Mouse (Mus musculus) G1E (cell line): Measurements from ENCODE around the gene Gm20708. TPM values are rescaled to one million over a fixed set of nuclear protein-coding genes. Genes with fewer than 3 reads are reported as not detected.

Experiments
- ATAC-seq: 2 replicates; pipeline ENCODE4 v1.8.0; 2016; ENCODE audit warnings: mild to moderate bottlenecking; ENCODE audit not compliant: insufficient number of reproducible peaks, poor library complexity, low FRiP score, severe bottlenecking; ENCODE audit errors: extremely low read depth
- DNase-seq: peaks from one replicate; pipeline ENCODE4 v3.0.0; 2012; ENCODE audit warnings: low spot score
- H3K27me3 ChIP-seq: 2 replicates; pipeline ENCODE4 v1.6.1; 2012; ENCODE audit warnings: mild to moderate bottlenecking, low read length, inconsistent platforms; ENCODE audit not compliant: insufficient read depth
- H3K36me3 ChIP-seq: replicated peaks from 2 replicates; pipeline ENCODE3; 2012; ENCODE audit warnings: mild to moderate bottlenecking, inconsistent platforms
- H3K4me1 ChIP-seq: 2 replicates; pipeline ENCODE4 v1.6.1; 2012; ENCODE audit warnings: low read depth, low read length, inconsistent platforms, mixed read lengths; ENCODE audit not compliant: insufficient read depth
- H3K4me3 ChIP-seq: 2 replicates; pipeline ENCODE4 v1.5.1; 2012; ENCODE audit warnings: low read depth, mild to moderate bottlenecking, inconsistent platforms, low read length, moderate library complexity, mixed read lengths
- H3K9me3 ChIP-seq: replicated peaks from 2 replicates; pipeline ENCODE4 v1.6.1; 2012; ENCODE audit warnings: inconsistent platforms
- CTCF ChIP-seq: IDR thresholded peaks from 2 replicates; pipeline ENCODE4 v1.5.1; 2012; ENCODE audit warnings: low read depth, low read length, inconsistent platforms, mixed read lengths
- GATA1 ChIP-seq: IDR thresholded peaks from 2 replicates; pipeline ENCODE4 v1.6.1; 2012; ENCODE audit warnings: borderline replicate concordance, low read length, inconsistent platforms, mixed read lengths
- GATA2 ChIP-seq: IDR thresholded peaks from 2 replicates; pipeline ENCODE4 v1.6.1; 2012; ENCODE audit warnings: low read depth, low read length, inconsistent platforms, borderline replicate concordance
- POLR2AphosphoS5 ChIP-seq: IDR thresholded peaks from 2 replicates; pipeline ENCODE4 v1.6.1; 2012; ENCODE audit warnings: low read depth, low read length, inconsistent platforms; ENCODE audit not compliant: insufficient replicate concordance
- TAL1 ChIP-seq: conservative IDR thresholded peaks from 2 replicates; pipeline ENCODE4 v1.6.1; 2012; ENCODE audit warnings: low read depth, low read length, inconsistent platforms, mixed read lengths
- polyA plus RNA-seq: library from polyadenylated mRNA; stranded (reverse); fragments of >175 nt; gene quantifications from 2 replicates; pipeline ENCODE4 v1.2.3, GENCODE M21; 2012
- total RNA-seq, 2 experiments: library from RNA; stranded (forward) in 1 of 2; stranded (reverse) in 1 of 2; fragments of 200-1000 nt in 1 of 2; fragments of >200 nt in 1 of 2; fragmentation: Nextera tagmentation in 1 of 2; gene quantifications; 2 replicates each; pipeline ENCODE4 v1.2.3; 2014 to 2017

Gm20708 gene
- 8.7 TPM in 2 replicates for total RNA-seq (2014; fragmentation: Nextera tagmentation)
- total RNA-seq (2017) = 0.29 TPM in 1 of 2 replicates, not detected in the other
- 0.07 and 0.09 TPM in 2 replicates for polyA plus RNA-seq

GRCm38 (mm10) chr11:117809407-117810311 lies at the start of gene Gm20708, which contains the start of gene Syngr2:
Gm20708 (plus strand) TSS chr11:117809668.
Syngr2 (plus strand) TSS chr11:117809668.
- peaks cover 77% of the 10 kb centered on the region for H3K36me3 ChIP-seq
- DNase-seq = peak; percentile 84
- peak within 1 kb of the TSS; percentile 99 for H3K4me3 ChIP-seq
- no peaks in the 10 kb centered on the region for H3K9me3 ChIP-seq
- no peak for TF ChIP-seq TAL1
- TF ChIP-seq CTCF = no peak
- TF ChIP-seq GATA2 = no peak
- TF ChIP-seq POLR2AphosphoS5 = no peak
- TF ChIP-seq GATA1 = no peak
- no peaks in the 10 kb centered on the region for H3K27me3 ChIP-seq
- H3K4me1 ChIP-seq = peaks cover 62% of the 10 kb centered on the region
- ATAC-seq = no peak

- Histone ChIP-seq H3K27me3 (no peaks in the 10 kb centered on the region), H3K36me3 (peaks cover 95% of the 10 kb centered on the region), H3K4me3 (no peak overlapping the region), H3K9me3 (no peaks in the 10 kb centered on the region), H3K4me1 (peaks cover 4% of the 10 kb centered on the region; the same call in 1 of the 2 replicates)
- TF ChIP-seq POLR2AphosphoS5 (no peak), GATA2 (no peak)
- ATAC-seq = no peak
- DNase-seq = no peak
These were observed 48.9 kb upstream of the Gm20708 start for GRCm38 (mm10) chr11:117760374-117761119.

GRCm38 (mm10) chr11:117761801-117762200 lies 47.7 kb upstream of the Gm20708 start:
- H3K36me3 ChIP-seq = peaks cover 96% of the 10 kb centered on the region

GRCm38 (mm10) chr11:117762246-117762645 lies 47.2 kb upstream of the Gm20708 start:
- Histone ChIP-seq H3K4me3 (no peak overlapping the region), H3K36me3 (peaks cover 95% of the 10 kb centered on the region), H3K4me1 (peaks cover 5% of the 10 kb centered on the region; the same call in 1 of the 2 replicates), H3K9me3 (no peaks in the 10 kb centered on the region), H3K27me3 (no peaks in the 10 kb centered on the region)
- DNase-seq (no peak), ATAC-seq (no peak)
- TF ChIP-seq GATA2 (no peak), TAL1 (no peak), CTCF (no peak), POLR2AphosphoS5 (no peak), GATA1 (no peak)

More at GRCm38 (mm10) chr11:117761801-117762200, 47.7 kb upstream of the Gm20708 start:
- DNase-seq (no peak), ATAC-seq (no peak)
- Histone ChIP-seq H3K4me1 (peaks cover 4% of the 10 kb centered on the region; the same call in 1 of the 2 replicates), H3K4me3 (no peak overlapping the region), H3K27me3 (no peaks in the 10 kb centered on the region), H3K9me3 (no peaks in the 10 kb centered on the region)
- TF ChIP-seq CTCF (no peak), GATA1 (no peak)

GRCm38 (mm10) chr11:117764319-117764718 lies 45.1 kb upstream of the Gm20708 start:
- peaks cover 14% of the 10 kb centered on the region for H3K4me1 ChIP-seq
- peaks cover 93% of the 10 kb centered on the region for H3K36me3 ChIP-seq
- no peaks in the 10 kb centered on the region for H3K9me3 ChIP-seq
- H3K27me3 ChIP-seq = no peaks in the 10 kb centered on the region
- ATAC-seq (no peak), DNase-seq (no peak)
- H3K4me3 ChIP-seq = no peak overlapping the region
- TF ChIP-seq GATA1 (no peak), CTCF (no peak), POLR2AphosphoS5 (no peak), TAL1 (no peak), GATA2 (no peak)

- TF ChIP-seq GATA2 (no peak), GATA1 (no peak), TAL1 (no peak), POLR2AphosphoS5 (no peak), CTCF (no peak)
These were observed 44.1 kb upstream of the Gm20708 start for GRCm38 (mm10) chr11:117765361-117765760.

More at GRCm38 (mm10) chr11:117765361-117765760, 44.1 kb upstream of the Gm20708 start:
- DNase-seq (no peak), ATAC-seq (no peak)
- no peak overlapping the region for H3K4me3 ChIP-seq
- no peaks in the 10 kb centered on the region for H3K27me3 ChIP-seq
- H3K36me3 ChIP-seq = peaks cover 93% of the 10 kb centered on the region
- peaks cover 14% of the 10 kb centered on the region for H3K4me1 ChIP-seq
- H3K9me3 ChIP-seq = no peaks in the 10 kb centered on the region
